ENCODE assay signal across 5 mouse cellular contexts in genomic region chr1:37499395-37499794, GRCm38 (mm10). TPM values are rescaled to one million over a fixed set of nuclear protein-coding genes. Genes with fewer than 3 reads are reported as not detected.
ATAC-seq and TF ChIP-seq lines count a peak whose summit lies in the region.
"Not testable (repeated sequence)": the region's sequence is repeated elsewhere in the genome, so short reads cannot be mapped to it uniquely, and the experiment has no call there.

No protein-coding gene starts in this region.

- WGBS in intestine, embryonic 15.5 days: 69% methylated on average over 1 of the region's 1 CpGs
- WGBS in intestine, postnatal 0 days: 48% methylated on average over 1 of the region's 1 CpGs
- 33% methylated on average over 1 of the region's 1 CpGs for WGBS in midbrain, embryonic 13.5 days
- 43% methylated on average over 1 of the region's 1 CpGs for WGBS in small intestine, adult 2 months
- WGBS in stomach, embryonic 16.5 days: 86% methylated on average over 1 of the region's 1 CpGs

- not testable (repeated sequence) for TF ChIP-seq POLR2A in small intestine, adult 2 months (IDR thresholded peaks at IDR 0.05; ENCODE audit: low read depth, low read length)

- H3K27ac ChIP-seq in intestine, embryonic 15.5 days: 0 out of 2 replicates have a peak overlapping the region, but pooled peaks have one; percentile 18
- peak overlapping the region; percentile 64; the same call in 1 of the 2 replicates for H3K27ac ChIP-seq in intestine, postnatal 0 days (ENCODE audit: low read depth, low read length)
- H3K27ac ChIP-seq in midbrain, embryonic 13.5 days; stomach, embryonic 16.5 days (ENCODE audit: low read length): not testable (repeated sequence)
- peak overlapping the region; percentile 96 for H3K27ac ChIP-seq in small intestine, adult 2 months (ENCODE audit: insufficient read depth, low read depth, low read length)

- H3K36me3 ChIP-seq in intestine, embryonic 15.5 days; midbrain, embryonic 13.5 days; stomach, embryonic 16.5 days (ENCODE audit: control insufficient read depth, insufficient read depth, low read length): not testable (repeated sequence)
- peaks cover 11% of the 10 kb centered on the region; the same call in 1 of the 2 replicates for H3K36me3 ChIP-seq in intestine, postnatal 0 days (ENCODE audit: control insufficient read depth, insufficient read depth)
- H3K36me3 ChIP-seq in small intestine, adult 2 months (ENCODE audit: control insufficient read depth, insufficient read depth, low read length): peaks cover 31% of the 10 kb centered on the region

- not testable (repeated sequence) for H3K4me3 ChIP-seq in intestine, embryonic 15.5 days (replicated peaks); intestine, postnatal 0 days (ENCODE audit: low read depth, low read length); midbrain, embryonic 13.5 days (replicated peaks); small intestine, adult 2 months (ENCODE audit: low read depth, low read length); stomach, embryonic 16.5 days (replicated peaks; ENCODE audit: low read length)

- peaks cover 15% of the 10 kb centered on the region for H3K4me1 ChIP-seq in intestine, embryonic 15.5 days (replicated peaks)
- not testable (repeated sequence) for H3K4me1 ChIP-seq in intestine, postnatal 0 days (replicated peaks; ENCODE audit: control insufficient read depth, insufficient read depth, low read length); midbrain, embryonic 13.5 days (replicated peaks)
- peaks cover 34% of the 10 kb centered on the region; the same call in 1 of the 2 replicates for H3K4me1 ChIP-seq in small intestine, adult 2 months (ENCODE audit: control insufficient read depth, insufficient read depth, insufficient read length, low read length)
- peaks cover 16% of the 10 kb centered on the region; the same call in 1 of the 2 replicates for H3K4me1 ChIP-seq in stomach, embryonic 16.5 days (ENCODE audit: control insufficient read depth, insufficient read depth, low read length)

- H3K9me3 ChIP-seq in intestine, embryonic 15.5 days; intestine, postnatal 0 days (ENCODE audit: control insufficient read depth); midbrain, embryonic 13.5 days; stomach, embryonic 16.5 days (replicated peaks; ENCODE audit: control insufficient read depth, low read length): not testable (repeated sequence)

- ATAC-seq in intestine, embryonic 15.5 days: peak; percentile 96
- ATAC-seq in intestine, postnatal 0 days: peak; percentile 95
- ATAC-seq in midbrain, embryonic 13.5 days: not testable (repeated sequence)
- ATAC-seq in stomach, embryonic 16.5 days (ENCODE audit: insufficient read depth, low FRiP score): peak; percentile 82

- H3K9ac ChIP-seq in intestine, embryonic 15.5 days; intestine, postnatal 0 days (ENCODE audit: low read depth, low read length); midbrain, embryonic 13.5 days (replicated peaks); stomach, embryonic 16.5 days (ENCODE audit: low read length): not testable (repeated sequence)

- not testable (repeated sequence) for H3K4me2 ChIP-seq in intestine, embryonic 15.5 days (replicated peaks); stomach, embryonic 16.5 days (ENCODE audit: low read depth, low read length)
- H3K4me2 ChIP-seq in intestine, postnatal 0 days (replicated peaks; ENCODE audit: low read depth): peak overlapping the region; percentile 21; the same call in 1 of the 2 replicates
- 0 out of 2 replicates have a peak overlapping the region, but pooled peaks have one; percentile 11 for H3K4me2 ChIP-seq in midbrain, embryonic 13.5 days (replicated peaks)

- not testable (repeated sequence) for TF ChIP-seq CTCF in intestine, postnatal 0 days (IDR thresholded peaks at IDR 0.05; ENCODE audit: low read depth); small intestine, adult 2 months (IDR thresholded peaks at IDR 0.05; ENCODE audit: extremely low read depth, insufficient read length, insufficient replicate concordance, low read depth, low read length)

- H3K27me3 ChIP-seq in intestine, embryonic 15.5 days (replicated peaks); intestine, postnatal 0 days (replicated peaks; ENCODE audit: control insufficient read depth, insufficient read depth, low read length); small intestine, adult 2 months (ENCODE audit: control insufficient read depth, insufficient read depth, low read length); stomach, embryonic 16.5 days (ENCODE audit: control insufficient read depth, insufficient read depth, low read length): not testable (repeated sequence)
- H3K27me3 ChIP-seq in midbrain, embryonic 13.5 days: peaks cover 69% of the 10 kb centered on the region

RNA-seq across cellular contexts. Expression of gene Mgat4a, which starts 41.4 kb away (rescaled TPM):
- 44.5 and 46.3 TPM in 2 replicates for polyA plus RNA-seq in intestine, embryonic 15.5 days (2015; fragmentation: Nextera tagmentation; extraction: Ambion mirVana)
- polyA plus RNA-seq in intestine, postnatal 0 days (2015; fragmentation: Nextera tagmentation; extraction: Ambion mirVana): 59.1 and 64.0 TPM in 2 replicates
- polyA plus RNA-seq in midbrain, embryonic 13.5 days (2015; fragmentation: Nextera tagmentation; extraction: Ambion mirVana): 5.4 and 7.2 TPM in 2 replicates
- 21.6 and 53.3 TPM in 2 replicates for polyA plus RNA-seq in small intestine, adult 2 months (2012; rRNA removed)
- 20.3 and 27.1 TPM in 2 replicates for polyA plus RNA-seq in stomach, embryonic 16.5 days (2015; fragmentation: Nextera tagmentation; extraction: Ambion mirVana)
